Mouse (Mus musculus) cerebellum, adult 18-20 months (tissue): ENCODE results near the gene Gm42417.

Experiments
- DNase-seq, 2 experiments: peaks; one replicate each; pipeline ENCODE4 v3.0.0; 2021

Gene Gm42417

DNA sequence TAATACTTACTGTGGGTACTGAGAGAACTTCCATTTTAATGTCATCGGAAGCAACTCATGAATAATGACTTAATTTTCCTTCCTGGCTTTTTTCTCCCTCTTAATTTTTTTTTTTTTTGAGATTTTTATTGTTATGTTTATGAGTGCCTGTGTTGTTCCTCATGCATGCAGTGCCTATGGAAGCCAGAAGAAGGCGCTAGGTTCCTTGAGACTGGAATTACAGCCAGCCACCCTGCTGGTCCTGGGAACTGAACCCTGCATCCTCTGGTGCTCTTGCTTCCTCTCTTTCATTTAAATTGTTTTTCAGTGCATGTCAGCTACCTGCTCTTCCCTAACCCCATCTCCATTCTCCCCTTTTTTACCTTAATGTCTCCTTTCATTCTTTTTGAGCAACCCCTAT lies 25.5 kb downstream of the Gm42417 start:
- peak; percentile 62 to 66 for DNase-seq

- DNase-seq = no peak
These were observed 25.9 kb downstream of the Gm42417 start for GRCm38 (mm10) chr1:36513310-36513709.

DNA sequence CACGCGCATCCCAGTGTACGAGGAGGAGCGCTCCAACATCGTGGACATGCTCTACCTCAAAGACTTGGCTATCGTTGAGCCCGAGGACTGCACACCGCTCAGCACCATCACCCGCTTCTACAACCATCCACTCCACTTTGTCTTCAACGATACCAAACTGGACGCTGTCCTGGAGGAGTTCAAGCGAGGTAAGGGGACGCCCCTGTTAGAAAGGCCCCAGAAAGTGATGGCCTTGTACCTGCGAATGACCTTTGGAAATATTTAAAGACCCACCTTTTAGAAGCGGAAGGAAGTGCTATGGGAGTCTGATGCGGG lies 26.3 kb downstream of the Gm42417 start:
- no peak for DNase-seq

DNA sequence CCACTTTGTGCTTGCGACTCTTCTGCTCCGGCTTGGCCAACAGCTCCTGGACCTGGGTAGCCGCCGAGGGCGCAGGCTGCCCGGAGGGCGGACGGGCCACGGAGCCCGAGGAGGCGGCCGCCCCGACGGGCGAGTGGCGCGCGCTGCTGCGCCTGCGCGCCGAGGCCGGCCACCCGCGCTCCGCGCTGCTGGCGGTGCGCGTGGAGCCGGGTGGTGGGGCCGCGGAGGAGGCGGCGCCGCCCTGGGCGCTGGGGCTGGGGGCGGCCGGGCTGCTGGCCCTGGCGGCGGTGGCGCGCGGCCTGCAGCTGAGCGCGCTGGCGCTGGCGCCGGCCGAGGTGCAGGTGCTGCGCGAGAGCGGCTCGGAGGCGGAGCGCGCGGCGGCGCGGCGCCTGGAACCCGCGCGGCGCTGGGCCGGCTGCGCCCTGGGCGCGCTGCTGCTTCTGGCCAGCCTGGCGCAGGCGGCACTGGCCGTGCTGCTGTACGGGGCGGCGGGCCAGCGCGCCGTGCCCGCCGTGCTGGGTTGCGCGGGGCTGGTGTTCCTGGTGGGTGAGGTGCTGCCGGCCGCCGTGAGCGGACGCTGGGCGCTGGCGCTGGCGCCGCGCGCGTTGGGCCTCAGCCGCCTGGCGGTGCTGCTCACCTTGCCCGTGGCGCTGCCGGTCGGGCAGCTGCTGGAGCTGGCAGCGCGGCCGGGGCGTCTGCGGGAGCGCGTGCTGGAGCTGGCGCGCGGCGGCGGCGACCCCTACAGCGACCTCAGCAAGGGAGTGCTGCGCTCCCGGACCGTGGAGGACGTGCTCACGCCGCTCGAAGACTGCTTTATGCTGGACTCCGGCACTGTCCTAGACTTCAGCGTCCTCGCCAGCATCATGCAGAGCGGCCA lies 26.9 kb downstream of the Gm42417 start:
- peak; percentile 67 to 77 for DNase-seq

DNA sequence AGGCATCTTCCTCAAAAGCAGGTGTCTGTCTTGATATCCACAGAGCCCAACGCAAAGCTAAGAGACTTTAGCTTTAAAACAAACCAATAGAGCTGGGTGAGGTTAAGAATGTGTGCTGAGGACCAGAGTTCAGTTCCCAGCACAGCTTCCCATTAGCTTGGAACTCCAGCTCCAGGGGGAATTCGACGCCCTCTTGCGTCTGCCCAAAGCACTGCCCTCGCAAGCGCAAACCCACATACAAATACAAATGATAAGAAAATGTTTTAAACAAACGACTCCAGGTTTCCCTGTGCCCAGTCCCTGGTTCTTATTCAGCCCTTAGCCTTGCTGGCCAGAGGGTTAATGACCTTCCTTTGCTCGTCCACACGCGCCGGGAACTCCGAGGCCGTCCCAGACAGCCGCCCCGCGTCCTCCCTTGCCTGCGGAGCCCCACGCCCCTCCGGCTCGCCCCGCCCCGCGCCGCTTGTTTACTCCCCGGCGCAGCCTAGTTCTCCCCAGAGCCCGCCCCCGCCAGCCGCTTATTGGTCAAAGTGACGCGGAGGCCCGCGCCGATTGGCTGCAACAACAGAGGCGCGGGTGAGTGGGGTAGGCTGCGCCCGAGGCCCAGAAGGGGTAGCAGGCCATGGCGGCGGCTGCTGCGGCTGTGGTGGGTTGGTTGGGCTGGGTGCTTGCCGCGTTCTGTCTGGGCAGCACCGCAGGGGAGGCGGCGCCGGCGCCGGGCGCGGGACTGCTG lies 27.8 kb downstream of the Gm42417 start, which contains the start of gene Cnnm3:
TSS of gene Cnnm3 (plus strand) at position 579 of the 733 bp plus-strand sequence.
- DNase-seq = peak; percentile 99 to 100

DNA sequence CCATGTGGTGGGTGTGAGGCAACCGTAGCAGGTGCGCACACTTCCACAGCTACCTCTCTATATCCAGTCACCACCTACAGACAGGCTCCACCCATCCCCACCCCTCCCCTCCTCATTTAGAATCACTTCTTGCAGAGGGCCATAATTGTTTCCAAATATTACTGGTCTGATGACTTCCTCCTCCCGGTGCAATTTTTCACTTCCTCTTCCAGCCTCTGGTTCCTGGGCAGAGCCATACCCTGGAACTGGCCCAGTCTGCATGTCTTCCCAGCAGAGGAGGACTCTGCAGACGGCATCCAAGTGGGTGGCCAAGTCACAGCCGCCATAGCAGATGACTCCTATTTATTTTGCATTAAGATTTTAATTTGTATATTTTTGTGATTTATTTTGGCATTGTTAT lies 31.0 kb downstream of the Gm42417 start:
- no peak for DNase-seq

GRCm38 (mm10) chr1:36501261-36501660 lies 38.0 kb downstream of the Gm42417 start:
- peak; percentile 86 to 88 for DNase-seq

DNA sequence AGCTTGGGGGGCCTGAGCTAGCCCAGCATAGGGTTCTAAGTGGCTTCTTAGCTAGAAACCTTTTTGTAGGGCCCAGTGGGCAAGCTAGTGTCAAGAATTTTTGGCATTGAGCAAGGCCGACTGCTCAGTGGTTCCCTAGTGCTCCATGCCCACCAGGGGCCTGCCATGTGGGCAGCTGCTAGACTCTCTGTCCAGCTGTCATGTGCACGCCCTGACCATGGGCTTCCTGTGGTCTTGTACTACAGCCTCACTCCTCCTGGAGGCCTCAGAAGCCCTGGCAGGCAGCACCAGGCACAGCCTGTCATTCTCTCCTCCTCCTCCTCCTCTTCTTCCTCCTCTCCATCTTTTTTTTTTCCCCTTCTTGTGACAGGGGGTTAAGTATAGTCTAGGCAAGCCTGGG lies 41.9 kb downstream of the Gm42417 start:
- no peak for DNase-seq

DNA sequence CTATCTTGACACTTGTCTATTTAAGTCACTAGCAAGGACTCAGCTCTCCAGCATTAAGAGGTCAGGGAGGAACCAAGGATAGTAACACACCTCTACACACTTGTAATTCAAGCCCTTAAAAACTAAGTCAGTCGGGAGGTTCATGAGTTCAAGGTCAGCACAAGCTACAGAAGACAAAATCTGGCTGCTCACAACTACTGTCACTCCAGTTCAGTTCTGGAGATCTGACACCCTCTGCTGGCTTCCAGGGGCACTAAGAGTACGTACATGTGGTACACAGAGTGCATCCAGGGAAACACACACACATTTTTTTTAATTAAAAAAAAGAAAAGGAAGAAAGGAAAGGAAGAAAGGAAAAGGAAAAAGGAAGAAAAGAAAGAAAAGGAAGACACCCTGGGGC lies 42.5 kb downstream of the Gm42417 start:
- DNase-seq = peak; percentile 55 to 72

DNA sequence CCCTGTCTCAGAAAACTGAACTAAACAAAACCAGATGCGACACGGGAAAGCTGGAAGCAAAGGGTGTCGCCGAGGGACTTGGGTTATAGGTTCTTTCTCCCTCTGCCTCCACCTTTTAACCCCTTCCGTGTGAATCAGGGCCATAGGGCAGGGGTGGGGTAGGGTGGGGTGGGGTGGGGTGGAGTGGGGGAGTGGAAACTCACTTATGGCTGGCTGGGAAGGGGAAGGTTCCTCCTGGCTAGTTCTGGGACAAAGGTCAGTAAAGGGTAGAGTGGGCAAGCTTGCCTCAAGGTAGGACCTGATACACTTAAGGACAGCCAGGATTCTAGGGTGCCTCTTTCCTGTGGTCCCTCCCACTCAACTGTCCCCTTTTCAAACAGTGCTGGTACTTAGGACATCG lies 45.9 kb downstream of the Gm42417 start:
- DNase-seq = no peak

GRCm38 (mm10) chr1:36492416-36493139 lies 46.7 kb downstream of the Gm42417 start:
- DNase-seq = peak; percentile 83 to 94

- peak in 1 of 2 experiments; percentile 45 for DNase-seq
These were observed 49.6 kb downstream of the Gm42417 start for GRCm38 (mm10) chr1:36489661-36490060.

DNA sequence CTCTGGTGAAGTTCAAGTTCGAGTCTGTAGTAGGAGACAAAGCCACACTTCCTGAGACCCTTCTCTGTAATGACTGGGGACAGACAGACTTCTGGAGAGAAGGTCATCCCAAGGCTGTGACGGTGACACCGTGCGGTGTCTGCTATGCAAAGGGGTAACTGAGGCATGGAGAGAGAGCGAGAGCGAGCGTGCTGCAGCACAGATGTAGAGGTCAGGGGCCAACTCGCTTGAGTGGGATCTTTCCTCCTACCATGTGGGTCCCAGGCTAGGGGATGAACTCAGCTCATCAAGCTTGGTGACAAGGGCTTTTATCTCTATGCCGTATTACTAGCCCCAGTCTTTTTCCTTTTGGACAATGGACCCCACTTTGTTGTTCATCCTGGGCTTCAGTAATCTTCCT lies 52.1 kb downstream of the Gm42417 start:
- no peak for DNase-seq

GRCm38 (mm10) chr1:36485080-36485479 lies 54.1 kb downstream of the Gm42417 start:
- peak; percentile 36 to 60 for DNase-seq

- DNase-seq = peak in 1 of 2 experiments; percentile 9
These were observed 55.4 kb downstream of the Gm42417 start for GRCm38 (mm10) chr1:36483825-36484224.
